Mouse (Mus musculus) ES-Bruce4 (cell line): ENCODE measurements around the gene Kirrel3.

ENCODE experiments used
- CTCF ChIP-seq: IDR thresholded peaks from one replicate; pipeline ENCODE4 v1.8.1; 2011; ENCODE audit warnings: low read depth, low read length
- EP300 ChIP-seq: IDR thresholded peaks from 2 replicates; pipeline ENCODE4 v1.6.1; 2011; ENCODE audit warnings: low read depth, low read length; ENCODE audit not compliant: insufficient read depth
- POLR2A ChIP-seq: IDR thresholded peaks from one replicate; pipeline ENCODE4 v1.8.1; 2011; ENCODE audit warnings: low read length; ENCODE audit not compliant: insufficient read depth

DNA sequence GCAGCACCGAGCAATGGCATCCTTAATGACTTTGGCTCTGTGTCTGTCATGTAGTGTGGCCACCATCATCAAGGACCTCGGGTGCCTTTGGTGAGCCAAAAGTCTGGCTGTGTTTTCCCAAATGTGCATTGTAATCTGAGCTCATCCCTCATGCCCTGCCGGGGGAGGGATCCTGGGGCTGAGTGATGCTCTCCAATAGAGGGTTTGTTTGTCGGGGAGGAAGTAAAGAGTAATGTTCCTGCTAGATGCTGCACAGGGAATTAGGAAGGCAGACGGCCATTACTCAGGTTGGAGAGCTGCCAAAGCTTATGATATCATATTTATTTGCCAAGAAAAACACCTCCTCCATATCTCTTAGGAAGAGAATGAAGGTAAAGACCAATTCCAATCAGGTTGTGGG is 401.1 kb downstream of the Kirrel3 start:
- TF ChIP-seq CTCF, result no peak
- no peak for TF ChIP-seq POLR2A
- TF ChIP-seq EP300, result no peak
